Mouse (Mus musculus) Patski (cell line): Measurements from ENCODE around the gene Polr3b. TPM values are rescaled to one million over a fixed set of nuclear protein-coding genes. Genes with fewer than 3 reads are reported as not detected.

Experiments
- ATAC-seq: fragments of 100-300 bp; one replicate; pipeline ENCODE4 v1.8.0; 2021
- CTCF ChIA-PET: fragments of 350-600 bp; sonication (Branson Sonifier 250); formaldehyde crosslinking; loops from one replicate; lab custom pipeline; 2022; ENCODE audit warnings: inconsistent platforms; lab: Charles Lee
- POLR2A ChIA-PET: fragments of 350-600 bp; sonication (Branson Sonifier 250); formaldehyde crosslinking; loops from one replicate; lab custom pipeline; 2022; ENCODE audit warnings: antibody characterized with exemption, inconsistent platforms; lab: Charles Lee
- DNase-seq: peaks from one replicate; pipeline ENCODE4 v3.0.0-alpha.2; 2011; ENCODE audit warnings: low read depth, low spot score
- H3K27me3 ChIP-seq: fragments of 371-371 bp; one replicate; pipeline ENCODE4 v1.5.1; 2021
- CTCF ChIP-seq: fragments of 100-300 bp; IDR thresholded peaks from one replicate; pipeline ENCODE4 v1.5.1; 2021
- in situ Hi-C: fragments of 300-500 bp; cut with MboI; formaldehyde crosslinking; loops from 3 replicates; pipeline ENCODE4 v1.11.1; 2018; ENCODE audit warnings: low pct_unique_long_range_greater_than_20kb, mixed read lengths
- polyA plus RNA-seq: library from polyadenylated mRNA; unstranded; gene quantifications from one replicate; pipeline ENCODE4 v1.2.3, GENCODE M21; 2021

The Polr3b gene
- polyA plus RNA-seq, 1 experiment from 2014 or later, result 14.3 TPM

- DNase-seq (no peak), ATAC-seq (no peak)
- in situ Hi-C loops, result no loop called here
- TF ChIP-seq CTCF, result no peak
- POLR2A ChIA-PET, result no interaction called here
- H3K27me3 ChIP-seq, result no peaks in the 10 kb centered on the region
- CTCF ChIA-PET, result no interaction called here
These were observed 94.5 kb downstream of the Polr3b start for GRCm38 (mm10) chr10:84716581-84716980.

- CTCF ChIA-PET, result no interaction called here
- ATAC-seq, result no peak
These were observed 100.6 kb downstream of the Polr3b start for GRCm38 (mm10) chr10:84722711-84723110.

GRCm38 (mm10) chr10:84727005-84727404 is 104.9 kb downstream of the Polr3b start:
- TF ChIP-seq CTCF, result no peak
- DNase-seq, result no peak
- ATAC-seq, result peak; percentile 93
- POLR2A ChIA-PET, result no interaction called here
- H3K27me3 ChIP-seq, result no peaks in the 10 kb centered on the region
- CTCF ChIA-PET, result no interaction called here
- in situ Hi-C loops, result no loop called here

More at GRCm38 (mm10) chr10:84722711-84723110, 100.6 kb downstream of the Polr3b start:
- no peaks in the 10 kb centered on the region for H3K27me3 ChIP-seq
- in situ Hi-C loops, result no loop called here
- no peak for TF ChIP-seq CTCF
- POLR2A ChIA-PET, result no interaction called here
- DNase-seq, result no peak

- H3K27me3 ChIP-seq, result no peaks in the 10 kb centered on the region
- ATAC-seq (no peak), DNase-seq (no peak)
- TF ChIP-seq CTCF, result no peak
- ChIA-PET POLR2A (no interaction called here), CTCF (interaction anchor here (1.4 kb wide), 1 partner anchor 13 kb away, joined by 3 read pairs; no protein-coding TSS in a partner anchor)
- in situ Hi-C loops, result no loop called here
These were observed 105.7 kb downstream of the Polr3b start for GRCm38 (mm10) chr10:84727760-84728159.

- POLR2A ChIA-PET, result no interaction called here
- DNase-seq, result no peak
- TF ChIP-seq CTCF, result no peak
- in situ Hi-C loops, result no loop called here
- H3K27me3 ChIP-seq, result no peaks in the 10 kb centered on the region
- ATAC-seq, result no peak
- CTCF ChIA-PET, result no interaction called here
These were observed 108.0 kb downstream of the Polr3b start for GRCm38 (mm10) chr10:84730078-84730477.

GRCm38 (mm10) chr10:84730956-84731355 is 108.9 kb downstream of the Polr3b start:
- CTCF ChIA-PET, result no interaction called here
- no peaks in the 10 kb centered on the region for H3K27me3 ChIP-seq
- in situ Hi-C loops, result no loop called here
- POLR2A ChIA-PET, result no interaction called here
- no peak for TF ChIP-seq CTCF
- ATAC-seq (no peak), DNase-seq (no peak)

GRCm38 (mm10) chr10:84733511-84733910 is 111.4 kb downstream of the Polr3b start:
- POLR2A ChIA-PET, result no interaction called here
- ATAC-seq, result no peak
- TF ChIP-seq CTCF, result no peak

GRCm38 (mm10) chr10:84754851-84755785 is 133.0 kb downstream of the Polr3b start:
- H3K27me3 ChIP-seq, result peaks cover 50% of the 10 kb centered on the region
- in situ Hi-C loops, result no loop called here
- CTCF ChIA-PET, result no interaction called here
- no peak for TF ChIP-seq CTCF
- ATAC-seq (no peak), DNase-seq (no peak)
- POLR2A ChIA-PET, result no interaction called here

More at GRCm38 (mm10) chr10:84733511-84733910, 111.4 kb downstream of the Polr3b start:
- CTCF ChIA-PET, result no interaction called here
- H3K27me3 ChIP-seq, result no peaks in the 10 kb centered on the region
- in situ Hi-C loops, result no loop called here
- DNase-seq, result no peak

- ChIA-PET POLR2A (no interaction called here), CTCF (no interaction called here)
- in situ Hi-C loops, result no loop called here
- no peak for DNase-seq
- TF ChIP-seq CTCF, result no peak
- ATAC-seq, result no peak
- peaks cover 54% of the 10 kb centered on the region for H3K27me3 ChIP-seq
These were observed 133.7 kb downstream of the Polr3b start, which contains the start of gene Rfx4 for GRCm38 (mm10) chr10:84755786-84756203. Gene Rfx4 (plus strand): TSS chr10:84756062.

- ATAC-seq (no peak), DNase-seq (no peak)
- ChIA-PET POLR2A (no interaction called here), CTCF (no interaction called here)
- no peak for TF ChIP-seq CTCF
- H3K27me3 ChIP-seq, result peaks cover 54% of the 10 kb centered on the region
- in situ Hi-C loops, result no loop called here
These were observed 134.5 kb downstream of the Polr3b start for GRCm38 (mm10) chr10:84756435-84757095.
